Mouse (Mus musculus): ENCODE measurements around the gene 2810459M11Rik. TPM values are rescaled to one million over a fixed set of nuclear protein-coding genes. Genes with fewer than 3 reads are reported as not detected.

Gene 2810459M11Rik
- polyA plus RNA-seq, 1 experiment from 2014 or later, result 2.0 TPM

DNA sequence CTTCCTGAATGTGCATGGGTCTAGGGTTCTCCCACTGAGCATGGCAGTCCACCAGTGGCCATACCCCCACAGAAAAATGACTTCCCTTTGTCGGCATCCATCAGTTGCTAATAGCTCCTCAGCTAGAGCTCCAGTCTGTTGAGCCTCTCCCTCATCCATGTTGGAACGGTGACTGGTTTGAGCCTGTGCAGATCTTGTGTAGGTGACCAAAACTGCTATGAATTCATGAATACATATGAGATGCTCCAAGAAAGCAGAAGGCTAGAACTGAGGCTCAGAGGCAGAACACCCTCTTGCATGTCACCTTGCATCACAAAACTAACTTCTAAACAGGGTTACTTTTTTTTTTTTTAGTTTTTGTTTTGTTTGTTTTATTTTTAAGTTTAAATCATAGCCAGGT, 30.9 kb downstream of the 2810459M11Rik start:
- Histone ChIP-seq H3K36me3 (ENCODE audit: insufficient read depth) (peaks cover 71% of the 10 kb centered on the region), H3K4me1 (ENCODE audit: insufficient read depth) (no peaks in the 10 kb centered on the region)
- no peak for TF ChIP-seq CTCF (IDR thresholded peaks at IDR 0.05; ENCODE audit: low read depth)

GRCm38 (mm10) chr1:86094413-86094812, 48.8 kb downstream of the 2810459M11Rik start:
- Histone ChIP-seq H3K36me3 (ENCODE audit: insufficient read depth) (peaks cover 71% of the 10 kb centered on the region), H3K9me3 (ENCODE audit: low read depth, low read length) (no peaks in the 10 kb centered on the region), H3K27me3 (ENCODE audit: insufficient read depth, low read length) (no peaks in the 10 kb centered on the region), H3K4me2 (no peak overlapping the region), H3K4me1 (ENCODE audit: insufficient read depth) (no peaks in the 10 kb centered on the region), H3K4me3 (ENCODE audit: low read depth, low read length) (no peak overlapping the region), H3K27ac (ENCODE audit: low read depth) (no peak overlapping the region), H3K9ac (no peak overlapping the region)
- 0 out of 2 replicates have a peak, but pooled peaks have one; percentile 2 for TF ChIP-seq CTCF (IDR thresholded peaks at IDR 0.05; ENCODE audit: low read depth)
- DNase-seq, result no peak
- 82% methylated on average over 7 of the region's 7 CpGs for WGBS
- no peak for ATAC-seq (ENCODE audit: insufficient read depth)

More for the DNA sequence above, 30.9 kb downstream of the 2810459M11Rik start:
- Histone ChIP-seq H3K27ac (ENCODE audit: low read depth) (no peak overlapping the region), H3K27me3 (ENCODE audit: insufficient read depth, low read length) (no peaks in the 10 kb centered on the region), H3K9ac (no peak overlapping the region), H3K4me3 (ENCODE audit: low read depth, low read length) (no peak overlapping the region), H3K9me3 (ENCODE audit: low read depth, low read length) (no peaks in the 10 kb centered on the region), H3K4me2 (no peak overlapping the region)
- WGBS, result 97% methylated on average over 2 of the region's 2 CpGs
- ATAC-seq (ENCODE audit: insufficient read depth) (no peak), DNase-seq (no peak)

DNA sequence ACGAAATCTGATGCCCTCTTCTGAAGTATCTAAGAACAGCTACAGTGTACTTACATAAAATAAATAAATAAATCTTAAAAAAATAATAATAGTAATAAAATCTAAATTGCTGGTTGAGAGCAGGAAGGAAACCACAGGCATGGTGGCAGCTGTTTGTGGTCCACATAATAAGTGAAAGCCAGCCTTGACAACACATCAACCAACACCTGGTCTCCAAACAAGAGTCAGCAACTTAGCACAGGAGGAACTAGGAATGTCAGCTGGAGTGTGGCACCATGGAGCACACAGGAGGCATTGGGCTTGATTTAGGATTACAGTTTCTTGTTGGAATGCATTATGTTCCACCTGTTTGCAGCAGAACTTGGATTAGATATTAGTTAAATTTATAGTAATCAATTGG, 59.4 kb downstream of the 2810459M11Rik start:
- TF ChIP-seq CTCF (IDR thresholded peaks at IDR 0.05; ENCODE audit: low read depth), result no peak
- no peak overlapping the region for H3K4me2 ChIP-seq
- WGBS, result 58% methylated on average over 1 of the region's 1 CpGs

More for the DNA sequence above, 59.4 kb downstream of the 2810459M11Rik start:
- peaks cover 27% of the 10 kb centered on the region for H3K36me3 ChIP-seq (ENCODE audit: insufficient read depth)
- no peaks in the 10 kb centered on the region for H3K27me3 ChIP-seq (ENCODE audit: insufficient read depth, low read length)
- H3K27ac ChIP-seq (ENCODE audit: low read depth), result no peak overlapping the region
- no peaks in the 10 kb centered on the region for H3K9me3 ChIP-seq (ENCODE audit: low read depth, low read length)
- no peak for ATAC-seq (ENCODE audit: insufficient read depth)
- no peak overlapping the region for H3K4me3 ChIP-seq (ENCODE audit: low read depth, low read length)
- no peaks in the 10 kb centered on the region for H3K4me1 ChIP-seq (ENCODE audit: insufficient read depth)
- no peak for DNase-seq
- no peak overlapping the region for H3K9ac ChIP-seq

Other genes with a start within 250 kb of the 2810459M11Rik start
- gene Itm2c, start 151.6 kb upstream of the 2810459M11Rik start, polyA plus RNA-seq (2014; fragmentation: Nextera tagmentation; extraction: Ambion mirVana), result 99.5 and 107 TPM in 2 replicates
- gene 4933407L21Rik, start 117.4 kb upstream of the 2810459M11Rik start, polyA plus RNA-seq (2014; fragmentation: Nextera tagmentation; extraction: Ambion mirVana), result not detected in 2 replicates
- not detected in 2 replicates for gene Gpr55, start 84.9 kb upstream of the 2810459M11Rik start, polyA plus RNA-seq (2014; fragmentation: Nextera tagmentation; extraction: Ambion mirVana)
- gene Spata3, start 29.0 kb upstream of the 2810459M11Rik start, polyA plus RNA-seq (2014; fragmentation: Nextera tagmentation; extraction: Ambion mirVana), result not detected in 2 replicates
- gene Psmd1, start 18.5 kb downstream of the 2810459M11Rik start, polyA plus RNA-seq (2014; fragmentation: Nextera tagmentation; extraction: Ambion mirVana), result 196 and 200 TPM in 2 replicates
- gene Htr2b, start 66.1 kb downstream of the 2810459M11Rik start, polyA plus RNA-seq (2014; fragmentation: Nextera tagmentation; extraction: Ambion mirVana), result 0.31 and 0.63 TPM in 2 replicates
- not detected in 2 replicates for gene Gm21972, start 87.8 kb downstream of the 2810459M11Rik start, polyA plus RNA-seq (2014; fragmentation: Nextera tagmentation; extraction: Ambion mirVana)
- 22.3 and 28.2 TPM in 2 replicates for gene Armc9, start 108.9 kb downstream of the 2810459M11Rik start, polyA plus RNA-seq (2014; fragmentation: Nextera tagmentation; extraction: Ambion mirVana)